Mouse (Mus musculus) midbrain, embryonic 14.5 days (tissue): ENCODE results near the gene Tnk2. TPM values are rescaled to one million over a fixed set of nuclear protein-coding genes. Genes with fewer than 3 reads are reported as not detected.

Experiments
- ATAC-seq: fragments of 200-750 bp; cut with Nextera tagmentation; 2 replicates; pipeline ENCODE4 v1.8.0; 2017; ENCODE audit warnings: moderate number of reproducible peaks, moderate library complexity; ENCODE audit not compliant: low FRiP score, low TSS enrichment
- DNase-seq: peaks from one replicate; pipeline ENCODE4 v3.0.0-alpha.2; 2015
- H3K27ac ChIP-seq: fragments of 300-500 bp; sonication (generic); replicated peaks from 2 replicates; pipeline ENCODE4 v1.5.1; 2014; ENCODE audit warnings: mild to moderate bottlenecking, low read depth, low read length, moderate library complexity
- H3K27me3 ChIP-seq: fragments of 300-500 bp; sonication (generic); 2 replicates; pipeline ENCODE4 v1.6.1; 2014; ENCODE audit warnings: low read length, control low read depth, mixed read lengths; ENCODE audit not compliant: control insufficient read depth, insufficient read depth
- H3K36me3 ChIP-seq: fragments of 300-500 bp; sonication (generic); 2 replicates; pipeline ENCODE4 v1.6.1; 2014; ENCODE audit warnings: low read length, control low read depth; ENCODE audit not compliant: control insufficient read depth, insufficient read depth
- H3K4me1 ChIP-seq: fragments of 300-500 bp; sonication (generic); 2 replicates; pipeline ENCODE4 v1.6.1; 2014; ENCODE audit warnings: mild to moderate bottlenecking, antibody characterized with exemption, low read length, control low read depth; ENCODE audit not compliant: control insufficient read depth, insufficient read depth
- H3K4me2 ChIP-seq: fragments of 300-500 bp; sonication (generic); 2 replicates; pipeline ENCODE4 v1.6.1; 2014; ENCODE audit warnings: mild to moderate bottlenecking, low read length, moderate library complexity
- H3K4me3 ChIP-seq: fragments of 300-500 bp; sonication (generic); replicated peaks from 2 replicates; pipeline ENCODE4 v1.5.1; 2014; ENCODE audit warnings: low read depth, low read length
- H3K9ac ChIP-seq: fragments of 300-500 bp; sonication (generic); replicated peaks from 2 replicates; pipeline ENCODE4 v1.6.1; 2014; ENCODE audit warnings: mild to moderate bottlenecking, low read length, moderate library complexity
- H3K9me3 ChIP-seq: fragments of 300-500 bp; sonication (generic); 2 replicates; pipeline ENCODE4 v1.6.1; 2016; ENCODE audit warnings: low read length, control low read depth, mixed read lengths; ENCODE audit not compliant: control insufficient read depth
- WGBS: fragments of 180-500 bp; shearing (Covaris S2); extraction: QIAGEN DNeasy Blood & Tissue Kit; methylation state at CpG from one replicate; pipeline ENCODE4 v1.1.7; 2014; 5-methylcytosine and 5-hydroxymethylcytosine counted together
- polyA plus RNA-seq: library from polyadenylated mRNA; unstranded; fragments of >200 nt; fragmentation: Nextera tagmentation; extraction: Ambion mirVana; gene quantifications from 2 replicates; pipeline ENCODE4 v1.2.1, GENCODE M21; 2014

Tnk2 gene
- polyA plus RNA-seq, 1 experiment from 2014 or later: 17.6 TPM

- WGBS: 76% methylated on average over 9 of the region's 9 CpGs
- DNase-seq: no peak
These were observed 59.7 kb downstream of the Tnk2 start for GRCm38 (mm10) chr16:32703312-32703912.

GRCm38 (mm10) chr16:32705606-32706005, 61.9 kb downstream of the Tnk2 start:
- Histone ChIP-seq H3K4me3 (no peak overlapping the region), H3K4me1 (no peaks in the 10 kb centered on the region), H3K27me3 (no peaks in the 10 kb centered on the region), H3K27ac (no peak overlapping the region), H3K4me2 (no peak overlapping the region), H3K9ac (no peak overlapping the region), H3K9me3 (no peaks in the 10 kb centered on the region), H3K36me3 (no peaks in the 10 kb centered on the region)
- ATAC-seq: no peak
- no peak for DNase-seq
- WGBS: 98% methylated on average over 3 of the region's 3 CpGs

More at GRCm38 (mm10) chr16:32703312-32703912, 59.7 kb downstream of the Tnk2 start:
- H3K4me1 ChIP-seq: no peaks in the 10 kb centered on the region
- H3K27me3 ChIP-seq: no peaks in the 10 kb centered on the region
- ATAC-seq: no peak
- no peak overlapping the region for H3K9ac ChIP-seq
- no peaks in the 10 kb centered on the region for H3K9me3 ChIP-seq
- H3K4me2 ChIP-seq: no peak overlapping the region
- no peaks in the 10 kb centered on the region for H3K36me3 ChIP-seq
- no peak overlapping the region for H3K27ac ChIP-seq
- no peak overlapping the region for H3K4me3 ChIP-seq

- no peaks in the 10 kb centered on the region for H3K27me3 ChIP-seq
- no peak overlapping the region for H3K4me2 ChIP-seq
- no peak overlapping the region for H3K27ac ChIP-seq
- ATAC-seq: no peak
- H3K4me1 ChIP-seq: no peaks in the 10 kb centered on the region
- no peak for DNase-seq
- H3K4me3 ChIP-seq: no peak overlapping the region
- H3K9me3 ChIP-seq: no peaks in the 10 kb centered on the region
- H3K36me3 ChIP-seq: no peaks in the 10 kb centered on the region
- WGBS: 74% methylated on average over 17 of the region's 17 CpGs
- H3K9ac ChIP-seq: no peak overlapping the region
These were observed 63.6 kb downstream of the Tnk2 start for GRCm38 (mm10) chr16:32707111-32707823.

GRCm38 (mm10) chr16:32707824-32708456, 64.3 kb downstream of the Tnk2 start:
- Histone ChIP-seq H3K9me3 (no peaks in the 10 kb centered on the region), H3K27ac (no peak overlapping the region), H3K4me2 (no peak overlapping the region), H3K4me1 (no peaks in the 10 kb centered on the region), H3K4me3 (no peak overlapping the region), H3K9ac (no peak overlapping the region), H3K27me3 (no peaks in the 10 kb centered on the region), H3K36me3 (no peaks in the 10 kb centered on the region)
- no peak for DNase-seq
- WGBS: 72% methylated on average over 9 of the region's 9 CpGs
- ATAC-seq: no peak

GRCm38 (mm10) chr16:32708457-32709033, 64.9 kb downstream of the Tnk2 start:
- H3K9ac ChIP-seq: no peak overlapping the region
- ATAC-seq: no peak
- no peaks in the 10 kb centered on the region for H3K27me3 ChIP-seq
- WGBS: 81% methylated on average over 10 of the region's 10 CpGs
- DNase-seq: no peak
- no peaks in the 10 kb centered on the region for H3K4me1 ChIP-seq
- no peak overlapping the region for H3K4me3 ChIP-seq
- H3K27ac ChIP-seq: no peak overlapping the region
- no peak overlapping the region for H3K4me2 ChIP-seq
- no peaks in the 10 kb centered on the region for H3K9me3 ChIP-seq
- no peaks in the 10 kb centered on the region for H3K36me3 ChIP-seq

- Histone ChIP-seq H3K9me3 (no peaks in the 10 kb centered on the region), H3K4me3 (no peak overlapping the region), H3K36me3 (no peaks in the 10 kb centered on the region), H3K4me1 (no peaks in the 10 kb centered on the region), H3K4me2 (no peak overlapping the region), H3K9ac (no peak overlapping the region), H3K27ac (no peak overlapping the region), H3K27me3 (no peaks in the 10 kb centered on the region)
- DNase-seq (no peak), ATAC-seq (no peak)
- WGBS: 91% methylated on average over 8 of the region's 8 CpGs
These were observed 65.4 kb downstream of the Tnk2 start for GRCm38 (mm10) chr16:32709116-32709515.

- 86% methylated on average over 14 of the region's 14 CpGs for WGBS
- no peak for DNase-seq
- Histone ChIP-seq H3K27me3 (no peaks in the 10 kb centered on the region), H3K4me2 (no peak overlapping the region), H3K4me1 (no peaks in the 10 kb centered on the region), H3K27ac (no peak overlapping the region), H3K4me3 (no peak overlapping the region), H3K36me3 (no peaks in the 10 kb centered on the region), H3K9me3 (no peaks in the 10 kb centered on the region), H3K9ac (no peak overlapping the region)
- ATAC-seq: no peak
These were observed 66.9 kb downstream of the Tnk2 start for GRCm38 (mm10) chr16:32710426-32711070.

- no peaks in the 10 kb centered on the region for H3K4me1 ChIP-seq
- no peaks in the 10 kb centered on the region for H3K27me3 ChIP-seq
- 87% methylated on average over 11 of the region's 11 CpGs for WGBS
- ATAC-seq: no peak
- DNase-seq: no peak
- no peaks in the 10 kb centered on the region for H3K36me3 ChIP-seq
- no peak overlapping the region for H3K27ac ChIP-seq
- no peak overlapping the region for H3K4me3 ChIP-seq
- H3K9me3 ChIP-seq: no peaks in the 10 kb centered on the region
- no peak overlapping the region for H3K9ac ChIP-seq
- no peak overlapping the region for H3K4me2 ChIP-seq
These were observed 68.5 kb downstream of the Tnk2 start for GRCm38 (mm10) chr16:32712202-32712601.
